Mouse (Mus musculus) olfactory bulb, adult 2 months (tissue): ENCODE results near the gene Mtpn. TPM values are rescaled to one million over a fixed set of nuclear protein-coding genes. Genes with fewer than 3 reads are reported as not detected.

Source experiments
- H3K27ac ChIP-seq: fragments of 200-500 bp; 2 replicates; pipeline ENCODE4 v1.5.1; 2012; ENCODE audit warnings: low read depth, low read length; ENCODE audit not compliant: insufficient read depth
- H3K4me1 ChIP-seq: fragments of 200-500 bp; 2 replicates; pipeline ENCODE4 v1.6.1; 2012; ENCODE audit warnings: low read length; ENCODE audit not compliant: control insufficient read depth, insufficient read depth
- H3K4me3 ChIP-seq: fragments of 200-500 bp; 2 replicates; pipeline ENCODE4 v1.5.1; 2012; ENCODE audit warnings: mild to moderate bottlenecking, low read depth, low read length, moderate library complexity; ENCODE audit not compliant: insufficient read depth
- CTCF ChIP-seq: fragments of 200-500 bp; IDR thresholded peaks from 2 replicates; pipeline ENCODE4 v1.5.1; 2012; ENCODE audit warnings: low read depth, mild to moderate bottlenecking, low read length, moderate library complexity; ENCODE audit not compliant: insufficient read depth
- POLR2A ChIP-seq: fragments of 200-500 bp; IDR thresholded peaks from 2 replicates; pipeline ENCODE4 v1.6.1; 2012; ENCODE audit warnings: mild to moderate bottlenecking, low read depth, low read length, moderate library complexity; ENCODE audit not compliant: insufficient read depth
- WGBS: fragments of 180-500 bp; shearing (Covaris S2); methylation state at CpG from one replicate; pipeline ENCODE4 v1.1.7; 2018; 5-methylcytosine and 5-hydroxymethylcytosine counted together
- polyA plus RNA-seq: library from polyadenylated mRNA; stranded (reverse); fragments of >200 nt; gene quantifications from 2 replicates; pipeline ENCODE4 v1.2.4, GENCODE M21; 2012; ENCODE audit warnings: low replicate concordance; ENCODE audit not compliant: missing spikeins, insufficient read depth, insufficient read length

The Mtpn gene
- polyA plus RNA-seq = 116 TPM in 1 of 2 replicates, not detected in the other

- no peaks in the 10 kb centered on the region for H3K4me1 ChIP-seq
- TF ChIP-seq POLR2A = peak; percentile 45
- no peak for TF ChIP-seq CTCF
- H3K4me3 ChIP-seq = peak within 1 kb of the TSS; percentile 95
- H3K27ac ChIP-seq = peak within 1 kb of the TSS; percentile 36; the same call in 1 of the 2 replicates
- under 1% methylated on average over 61 of the region's 61 CpGs for WGBS
Measured at GRCm38 (mm10) chr6:35539304-35540009, at the start of gene Mtpn. Gene Mtpn (minus strand): TSS chr6:35539888.

- no peak overlapping the region for H3K4me3 ChIP-seq
- no peak for TF ChIP-seq POLR2A
- H3K27ac ChIP-seq = no peak overlapping the region
- no peaks in the 10 kb centered on the region for H3K4me1 ChIP-seq
Measured at GRCm38 (mm10) chr6:35568731-35569130, 29.0 kb upstream of the Mtpn start.

- H3K4me1 ChIP-seq = no peaks in the 10 kb centered on the region
- TF ChIP-seq POLR2A (no peak), CTCF (no peak)
- H3K27ac ChIP-seq = no peak overlapping the region
Measured at GRCm38 (mm10) chr6:35567755-35568154, 28.1 kb upstream of the Mtpn start.

GRCm38 (mm10) chr6:35559950-35560349 lies 20.3 kb upstream of the Mtpn start:
- Histone ChIP-seq H3K4me3 (no peak overlapping the region), H3K4me1 (no peaks in the 10 kb centered on the region), H3K27ac (no peak overlapping the region)
- TF ChIP-seq POLR2A = no peak
- WGBS = 75% methylated on average over 2 of the region's 2 CpGs

More at GRCm38 (mm10) chr6:35567755-35568154, 28.1 kb upstream of the Mtpn start:
- H3K4me3 ChIP-seq = no peak overlapping the region

DNA sequence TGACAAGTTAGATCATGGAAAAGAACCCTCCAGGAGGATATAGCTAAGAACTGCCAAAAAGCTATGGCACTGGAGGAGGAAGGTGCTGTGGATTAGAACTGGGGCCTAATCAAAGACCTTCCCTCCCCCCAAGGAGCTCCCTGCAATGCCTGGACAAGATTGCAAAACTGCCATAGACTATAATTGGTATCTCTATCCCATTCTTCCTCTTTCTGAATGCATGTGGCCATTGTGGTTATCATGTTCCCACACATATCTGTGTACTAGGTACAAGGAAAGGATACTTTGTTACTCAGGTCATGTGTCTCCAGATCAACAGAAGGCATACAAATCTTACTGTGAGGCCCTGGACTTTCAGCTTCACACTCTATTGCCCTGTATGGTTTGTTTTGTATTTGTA lies 4.7 kb upstream of the Mtpn start:
- H3K27ac ChIP-seq = no peak overlapping the region
- H3K4me3 ChIP-seq = no peak overlapping the region
- no peaks in the 10 kb centered on the region for H3K4me1 ChIP-seq
- TF ChIP-seq CTCF (no peak), POLR2A (no peak)

DNA sequence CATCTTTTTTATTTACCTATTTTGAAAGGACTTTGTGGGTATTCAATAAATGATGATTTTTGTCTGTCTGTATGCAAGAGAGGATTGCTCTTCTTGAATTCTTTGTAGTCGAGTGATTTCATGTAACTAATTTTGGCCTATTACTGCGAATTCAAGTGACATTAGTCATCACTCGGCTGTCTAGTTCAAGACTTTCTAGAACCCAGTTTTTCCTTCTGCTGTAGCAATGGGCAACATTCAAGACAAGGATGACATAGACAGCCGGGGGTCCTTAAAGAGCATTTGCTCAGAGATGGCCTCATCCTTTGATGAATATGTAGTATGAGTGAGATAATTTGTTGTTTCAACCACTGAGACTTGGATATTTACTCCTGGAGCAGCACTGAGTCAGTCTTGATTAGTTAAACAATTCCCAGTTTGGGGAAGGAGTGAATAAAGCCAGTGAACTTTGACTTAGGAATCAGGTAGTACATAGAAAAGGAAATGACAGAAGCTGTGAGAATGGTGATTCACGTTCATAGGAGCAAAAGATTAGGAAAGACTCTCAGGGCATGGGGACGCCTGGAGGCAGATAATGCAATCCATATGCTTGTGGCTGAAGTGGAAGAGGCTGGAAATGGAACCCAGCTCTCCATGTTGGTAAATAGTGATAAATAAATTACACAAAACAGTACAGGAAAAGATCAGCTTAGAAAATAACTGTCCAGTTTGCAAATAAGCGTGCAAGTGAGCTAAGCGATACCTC lies 3.1 kb upstream of the Mtpn start:
- TF ChIP-seq POLR2A = no peak
- no peak for TF ChIP-seq CTCF
- Histone ChIP-seq H3K4me1 (no peaks in the 10 kb centered on the region), H3K4me3 (no peak overlapping the region), H3K27ac (no peak overlapping the region)
- WGBS = 82% methylated on average over 8 of the region's 8 CpGs

DNA sequence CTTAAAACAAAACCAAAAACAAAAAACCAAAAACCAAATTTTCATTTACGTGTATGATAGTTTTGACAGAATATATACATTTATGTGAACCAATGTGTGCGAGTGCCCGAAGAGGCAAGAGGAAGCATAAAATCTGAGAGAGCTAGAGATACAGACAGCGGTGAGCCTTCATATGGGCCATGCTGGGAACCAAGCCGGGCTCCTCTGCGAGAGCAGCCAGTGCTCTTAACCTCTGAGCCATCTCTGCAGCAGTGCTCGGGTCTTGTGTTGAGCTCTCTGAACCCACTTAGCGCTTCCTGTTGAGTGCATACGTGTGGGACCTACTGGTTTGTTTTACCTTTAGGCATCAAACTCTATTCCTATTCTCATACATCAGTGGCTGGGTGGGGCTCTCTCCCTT lies 689 bp upstream of the Mtpn start:
- WGBS = 94% methylated on average over 9 of the region's 9 CpGs

DNA sequence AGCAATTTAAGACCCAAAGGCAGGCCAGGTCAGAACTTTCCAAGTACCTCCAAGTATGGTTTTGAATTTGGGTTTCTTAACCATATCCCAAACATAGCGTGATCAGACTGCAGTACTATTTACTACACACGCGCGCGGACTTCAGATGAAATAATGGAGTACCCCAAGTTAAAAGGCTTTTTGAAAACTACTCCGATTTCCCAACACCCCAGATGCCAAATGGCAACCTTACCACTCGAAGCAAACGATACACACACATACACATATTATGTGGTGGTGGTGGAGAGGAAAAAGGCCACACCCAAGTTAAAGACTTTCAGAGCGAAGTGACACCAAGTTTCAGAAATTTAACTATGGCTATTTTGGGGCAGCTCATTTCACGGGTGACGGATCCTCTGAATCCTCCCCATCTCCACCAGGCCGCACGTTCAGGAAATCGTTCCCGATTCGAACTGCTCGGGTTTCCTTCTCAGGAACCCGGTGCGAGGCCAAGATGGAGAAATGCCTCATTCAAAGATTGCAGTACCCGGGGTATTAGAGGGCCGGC lies 858 bp downstream of the Mtpn start:
- peak overlapping the region; percentile 95 for H3K4me3 ChIP-seq
- no peaks in the 10 kb centered on the region for H3K4me1 ChIP-seq
- WGBS = 2% methylated on average over 21 of the region's 21 CpGs
- TF ChIP-seq CTCF = no peak
- no peak for TF ChIP-seq POLR2A
- no peak overlapping the region for H3K27ac ChIP-seq

More for the DNA sequence above, 689 bp upstream of the Mtpn start:
- Histone ChIP-seq H3K4me1 (no peaks in the 10 kb centered on the region), H3K4me3 (no peak overlapping the region), H3K27ac (no peak overlapping the region)
- TF ChIP-seq CTCF = no peak
- no peak for TF ChIP-seq POLR2A

GRCm38 (mm10) chr6:35536021-35536420 lies 3.7 kb downstream of the Mtpn start:
- H3K4me3 ChIP-seq = no peak overlapping the region
- TF ChIP-seq CTCF (no peak), POLR2A (no peak)
- H3K4me1 ChIP-seq = no peaks in the 10 kb centered on the region
- WGBS = 59% methylated on average over 7 of the region's 7 CpGs
- H3K27ac ChIP-seq = no peak overlapping the region
